Comparison of ENCODE assay signal across 25 mouse cellular contexts in genomic region chrX:19162958-19163357, GRCm38 (mm10).
A peak's percentile ranks its signal among the peaks of the same experiment; 100 is the strongest.
DNase-seq lines count a peak whose midpoint lies in the region; ATAC-seq and TF ChIP-seq lines count a peak whose summit lies in the region.
"Had no signal": no experiment of that assay in that cellular context is flagged by ENCODE, and none has a peak within 500 bp of the region (broad histone marks: within the 10 kb centered on the region; RNA-seq: fewer than 3 reads in every experiment).

No protein-coding gene starts in this region.

- no peak overlapping the region for H3K9ac ChIP-seq in forebrain, embryonic 14.5 days (ENCODE audit: low read length)
- H3K9ac ChIP-seq: embryonic facial prominence, embryonic 15.5 days; hindbrain, embryonic 12.5 days; limb, embryonic 15.5 days; liver, postnatal 0 days; neural tube, embryonic 13.5 days had no signal

- no peaks in the 10 kb centered on the region for H3K9me3 ChIP-seq in forebrain, embryonic 14.5 days (replicated peaks; ENCODE audit: control insufficient read depth, low read length)
- H3K9me3 ChIP-seq: embryonic facial prominence, embryonic 15.5 days; forebrain, embryonic 10.5 days; heart, embryonic 10.5 days; hindbrain, embryonic 12.5 days; limb, embryonic 15.5 days; neural tube, embryonic 13.5 days had no signal

- intact Hi-C loops in gastrocnemius, adult 2 months (cut with DNase I): no loop called here

- WGBS in forebrain, embryonic 14.5 days: 74% methylated on average over 1 of the region's 1 CpGs

- DNase-seq in gastrocnemius, adult 2 months: no peak
- no peak for DNase-seq in gastrocnemius, adult 18-20 months (ENCODE audit: low spot score)
- peak; percentile 32 for DNase-seq in NIH3T3 (ENCODE audit: low read depth)
- DNase-seq in splenic B cell, adult 2 months (ENCODE audit: low read depth, low spot score): peak; percentile 9
- no peak for DNase-seq in thymus, postnatal 36 days
- no peak for DNase-seq in thymus, postnatal 25 days
- no peak for DNase-seq in forebrain, embryonic 14.5 days (ENCODE audit: low spot score)
- DNase-seq: adrenal gland, postnatal 10 days; cerebellum, adult 11 months; cerebellum, postnatal 14 days; gastrocnemius, postnatal 25 days; kidney, adult 8-10 months; kidney, postnatal 14 days; liver, postnatal 0 days; right cerebral cortex, postnatal 14 days; spleen, adult 18-20 months; thymus, adult 18-20 months had no signal

- H3K27me3 ChIP-seq in splenic B cell, adult 2 months (ENCODE audit: control insufficient read depth, insufficient read depth, low read length, poor library complexity, severe bottlenecking): no peaks in the 10 kb centered on the region
- no peaks in the 10 kb centered on the region for H3K27me3 ChIP-seq in forebrain, embryonic 14.5 days (replicated peaks; ENCODE audit: control insufficient read depth, insufficient read depth, low read length)
- H3K27me3 ChIP-seq: embryonic facial prominence, embryonic 15.5 days; hindbrain, embryonic 12.5 days; limb, embryonic 15.5 days; neural tube, embryonic 13.5 days had no signal

- ATAC-seq in forebrain, embryonic 14.5 days: no peak
- ATAC-seq: liver, postnatal 0 days had no signal

- H3K4me3 ChIP-seq in gastrocnemius, adult 2 months: peak overlapping the region; percentile 23; the same call in 1 of the 2 replicates
- H3K4me3 ChIP-seq in embryonic fibroblast, embryonic 13.5 days (ENCODE audit: insufficient read depth, low read length): no peak overlapping the region
- no peak overlapping the region for H3K4me3 ChIP-seq in forebrain, embryonic 14.5 days (ENCODE audit: low read depth, low read length)
- H3K4me3 ChIP-seq: embryonic facial prominence, embryonic 15.5 days; forebrain, embryonic 10.5 days; heart, embryonic 10.5 days; hindbrain, embryonic 12.5 days; limb, embryonic 15.5 days; neural tube, embryonic 13.5 days had no signal

- H3K4me2 ChIP-seq in forebrain, embryonic 14.5 days (ENCODE audit: low read length): no peak overlapping the region
- H3K4me2 ChIP-seq: embryonic facial prominence, embryonic 15.5 days; hindbrain, embryonic 12.5 days; limb, embryonic 15.5 days; midbrain, embryonic 11.5 days; neural tube, embryonic 13.5 days had no signal

- no peak for TF ChIP-seq CTCF in gastrocnemius, adult 2 months (IDR thresholded peaks at IDR 0.05)
- TF ChIP-seq CTCF in embryonic fibroblast, embryonic 13.5 days (IDR thresholded peaks at IDR 0.05; ENCODE audit: borderline replicate concordance, insufficient read depth, low read length): no peak

- no peak overlapping the region for H3K27ac ChIP-seq in gastrocnemius, adult 2 months
- H3K27ac ChIP-seq in embryonic fibroblast, embryonic 13.5 days (ENCODE audit: insufficient read depth, low read length): peak overlapping the region; percentile 83
- no peak overlapping the region for H3K27ac ChIP-seq in forebrain, embryonic 14.5 days (ENCODE audit: low read depth, low read length)
- H3K27ac ChIP-seq: embryonic facial prominence, embryonic 15.5 days; forebrain, embryonic 10.5 days; heart, embryonic 10.5 days; hindbrain, embryonic 12.5 days; limb, embryonic 15.5 days; neural tube, embryonic 13.5 days had no signal

- no peak for TF ChIP-seq POLR2A in embryonic fibroblast, embryonic 13.5 days (IDR thresholded peaks at IDR 0.05; ENCODE audit: low read depth, low read length)

- 0 out of 2 replicates have a peak, but pooled peaks cover 3% of the 10 kb centered on the region for H3K4me1 ChIP-seq in embryonic fibroblast, embryonic 13.5 days (ENCODE audit: control insufficient read depth, insufficient read depth, low read length)
- H3K4me1 ChIP-seq in forebrain, embryonic 14.5 days (ENCODE audit: control insufficient read depth, insufficient read depth, low read length): no peaks in the 10 kb centered on the region
- H3K4me1 ChIP-seq: embryonic facial prominence, embryonic 15.5 days; heart, embryonic 10.5 days; hindbrain, embryonic 12.5 days; limb, embryonic 15.5 days; neural tube, embryonic 13.5 days had no signal

- no peaks in the 10 kb centered on the region for H3K36me3 ChIP-seq in splenic B cell, adult 2 months (ENCODE audit: control insufficient read depth, insufficient read depth, low read length, poor library complexity, severe bottlenecking)
- no peaks in the 10 kb centered on the region for H3K36me3 ChIP-seq in forebrain, embryonic 14.5 days (ENCODE audit: control insufficient read depth, insufficient read depth, low read length)
- H3K36me3 ChIP-seq: embryonic facial prominence, embryonic 15.5 days; forebrain, embryonic 10.5 days; heart, embryonic 10.5 days; hindbrain, embryonic 12.5 days; limb, embryonic 15.5 days; neural tube, embryonic 13.5 days had no signal

Comparison
In these comparisons a context has a peak if more than half of its experiments do, and no peak if none do; other contexts are left out.
1. DNase-seq: peak in NIH3T3 (single experiment) and splenic B cell, adult 2 months (single experiment); none in gastrocnemius, adult 2 months (single experiment), gastrocnemius, adult 18-20 months (single experiment), thymus, postnatal 36 days (0 of 2), thymus, postnatal 25 days (single experiment) and forebrain, embryonic 14.5 days (single experiment).